In the genomic region with DNA sequence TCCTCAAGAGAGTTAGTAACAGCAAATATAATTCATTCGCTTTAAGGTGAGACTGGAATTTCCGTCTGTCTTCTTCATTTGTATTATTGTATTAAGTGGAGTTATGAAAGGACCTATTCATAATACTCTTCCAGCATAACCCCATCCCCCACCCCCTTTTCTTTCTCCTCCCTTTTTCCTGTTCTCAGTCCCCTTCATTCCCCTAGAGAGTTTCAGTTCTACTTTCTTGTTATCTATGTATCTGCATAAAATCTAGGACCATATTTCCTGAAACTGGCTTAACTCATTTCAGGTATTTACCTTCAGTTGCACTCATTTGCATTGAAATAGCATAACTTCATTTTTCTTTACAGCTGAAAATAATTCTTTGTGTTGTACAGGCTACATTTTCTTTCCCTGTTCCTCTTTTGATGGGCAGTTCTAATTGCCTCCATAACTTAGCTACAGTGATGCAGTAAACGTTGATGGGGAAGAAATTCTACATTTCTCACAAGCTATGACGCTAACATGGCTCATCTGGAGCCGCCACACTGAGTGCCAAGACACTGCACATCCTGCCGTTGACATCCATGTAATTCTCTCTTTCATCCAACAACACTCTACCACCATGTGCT, we compare ENCODE assay signal across 18 mouse cellular contexts. TPM values are rescaled to one million over a fixed set of nuclear protein-coding genes. Genes with fewer than 3 reads are reported as not detected.
DNase-seq lines count a peak whose midpoint lies in the region; TF ChIP-seq lines count a peak whose summit lies in the region.
"Had no signal": no experiment of that assay in that cellular context is flagged by ENCODE, and none has a peak within 500 bp of the region (broad histone marks: within the 10 kb centered on the region; RNA-seq: fewer than 3 reads in every experiment).

No protein-coding gene starts in this region.

- no peaks in the 10 kb centered on the region for H3K4me1 ChIP-seq in heart, embryonic 10.5 days
- peaks cover 2% of the 10 kb centered on the region; the same call in 1 of the 2 replicates for H3K4me1 ChIP-seq in heart, adult 2 months (ENCODE audit: control insufficient read depth, insufficient read depth, low read length)
- H3K4me1 ChIP-seq: embryonic facial prominence, embryonic 10.5 days; embryonic facial prominence, embryonic 12.5 days; forebrain, embryonic 13.5 days; forebrain, embryonic 15.5 days had no signal

- H3K27me3 ChIP-seq in heart, embryonic 10.5 days (ENCODE audit: insufficient read depth, poor library complexity, severe bottlenecking) = no peaks in the 10 kb centered on the region
- no peaks in the 10 kb centered on the region for H3K27me3 ChIP-seq in heart, adult 2 months (ENCODE audit: control insufficient read depth, insufficient read depth, low read length)
- H3K27me3 ChIP-seq in splenic B cell, adult 2 months (ENCODE audit: control insufficient read depth, insufficient read depth, low read length, poor library complexity, severe bottlenecking) = no peaks in the 10 kb centered on the region
- H3K27me3 ChIP-seq: embryonic facial prominence, embryonic 12.5 days; forebrain, embryonic 13.5 days; forebrain, embryonic 15.5 days had no signal

- TF ChIP-seq EP300 in heart, adult 2 months (IDR thresholded peaks at IDR 0.05; ENCODE audit: insufficient read depth, low read depth, low read length) = no peak

- DNase-seq in heart, embryonic 10.5 days (ENCODE audit: low spot score) = peak; percentile 5
- DNase-seq in heart, adult 2 months = no peak
- DNase-seq in A20 (ENCODE audit: low read depth, low spot score) = peak; percentile 35
- DNase-seq in splenic B cell, adult 2 months (ENCODE audit: low read depth, low spot score) = peak; percentile 45
- DNase-seq in T-cell, adult 2 months (ENCODE audit: low spot score) = no peak
- DNase-seq: adrenal gland, adult 8-10 months; adrenal gland, postnatal 14 days; adrenal gland, postnatal 36 days; cerebellum, adult 11-12 months; cerebellum, adult 2 months; cerebellum, adult 9-10 months; cerebellum, postnatal 10 days; cerebellum, postnatal 25 days; forebrain, postnatal 0 days had no signal

- intact Hi-C loops in heart, adult 2 months (cut with DNase I) = no loop called here

- TF ChIP-seq POLR2A in heart, adult 2 months (IDR thresholded peaks at IDR 0.05; ENCODE audit: insufficient read depth, low read depth, low read length) = no peak

- H3K79me2 ChIP-seq in heart, adult 2 months (replicated peaks; ENCODE audit: control insufficient read depth, insufficient read depth, low read length) = no peaks in the 10 kb centered on the region

- 74% methylated on average over 6 of the region's 6 CpGs for WGBS in heart, embryonic 10.5 days
- 77% methylated on average over 6 of the region's 6 CpGs for WGBS in heart, adult 2 months

- H3K9ac ChIP-seq in heart, adult 2 months (ENCODE audit: low read depth, low read length) = no peak overlapping the region
- H3K9ac ChIP-seq: embryonic facial prominence, embryonic 12.5 days; forebrain, embryonic 13.5 days; forebrain, embryonic 15.5 days; forebrain, postnatal 0 days had no signal

- H3K4me3 ChIP-seq in heart, embryonic 10.5 days = no peak overlapping the region
- no peak overlapping the region for H3K4me3 ChIP-seq in heart, adult 2 months
- H3K4me3 ChIP-seq: embryonic facial prominence, embryonic 10.5 days; embryonic facial prominence, embryonic 12.5 days; forebrain, embryonic 13.5 days; forebrain, embryonic 15.5 days had no signal

- no peak overlapping the region for H3K27ac ChIP-seq in heart, embryonic 10.5 days
- H3K27ac ChIP-seq in heart, adult 2 months = no peak overlapping the region
- H3K27ac ChIP-seq: embryonic facial prominence, embryonic 10.5 days; embryonic facial prominence, embryonic 12.5 days; forebrain, embryonic 13.5 days; forebrain, embryonic 15.5 days had no signal

- H3K36me3 ChIP-seq in heart, embryonic 10.5 days = no peaks in the 10 kb centered on the region
- no peaks in the 10 kb centered on the region for H3K36me3 ChIP-seq in heart, adult 2 months (ENCODE audit: control insufficient read depth, insufficient read depth, low read length)
- no peaks in the 10 kb centered on the region for H3K36me3 ChIP-seq in splenic B cell, adult 2 months (ENCODE audit: control insufficient read depth, insufficient read depth, low read length, poor library complexity, severe bottlenecking)
- H3K36me3 ChIP-seq: embryonic facial prominence, embryonic 10.5 days; embryonic facial prominence, embryonic 12.5 days; forebrain, embryonic 15.5 days had no signal

- H3K9me3 ChIP-seq in heart, embryonic 10.5 days = no peaks in the 10 kb centered on the region
- H3K9me3 ChIP-seq: embryonic facial prominence, embryonic 10.5 days; embryonic facial prominence, embryonic 12.5 days; forebrain, embryonic 13.5 days; forebrain, embryonic 15.5 days had no signal

- no peak for TF ChIP-seq CTCF in heart, adult 2 months (IDR thresholded peaks at IDR 0.05)

RNA-seq across cellular contexts. Expression of gene Tmem243, which starts 9.9 kb away (rescaled TPM):
- polyA plus RNA-seq in heart, embryonic 10.5 days (2016; fragmentation: Nextera tagmentation; extraction: Ambion mirVana) = 11.5 and 13.2 TPM in 2 replicates
- total RNA-seq in heart, adult 2 months (2021) = 1 to 10 TPM; 8.1 to 9.8 TPM
- polyA plus RNA-seq in heart, adult 2 months (2012; rRNA removed) = 14.0 and 18.2 TPM in 2 replicates

Comparison
In these comparisons a context has a peak if more than half of its experiments do, and no peak if none do; other contexts are left out.
1. DNase-seq: peak in heart, embryonic 10.5 days (single experiment), A20 (single experiment) and splenic B cell, adult 2 months (single experiment); none in heart, adult 2 months (0 of 2) and T-cell, adult 2 months (single experiment).